Mouse (Mus musculus) adrenal gland, adult (tissue): ENCODE results near the gene Fam102a.

Experiments
- DNase-seq, 2 experiments: peaks; one replicate each; pipeline ENCODE4 v3.0.0; 2022 to 2023; ENCODE audit warnings: low spot score in 1 of 2; ENCODE audit not compliant: inconsistent age in 2 of 2

The Fam102a gene

DNA sequence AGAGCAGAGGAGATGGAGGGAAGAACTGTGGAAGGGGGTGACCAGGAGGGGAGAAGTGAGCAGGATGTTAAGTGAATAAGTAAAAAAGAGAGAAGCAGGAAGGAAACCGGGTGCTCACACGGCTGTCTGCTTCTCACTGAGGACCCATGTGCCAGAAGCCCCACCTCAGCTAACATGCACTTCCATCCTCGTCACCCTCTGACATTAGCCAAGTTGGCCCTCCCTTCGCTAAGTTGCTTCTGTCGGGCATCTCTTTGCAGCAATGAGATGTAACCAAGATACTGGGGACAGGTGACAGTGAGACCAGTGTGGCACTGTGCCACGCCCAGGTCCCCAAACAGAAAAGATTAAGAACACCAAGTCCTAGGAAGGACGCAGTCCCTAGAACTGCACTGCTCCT lies 22.5 kb upstream of the Fam102a start:
- DNase-seq = no peak

DNA sequence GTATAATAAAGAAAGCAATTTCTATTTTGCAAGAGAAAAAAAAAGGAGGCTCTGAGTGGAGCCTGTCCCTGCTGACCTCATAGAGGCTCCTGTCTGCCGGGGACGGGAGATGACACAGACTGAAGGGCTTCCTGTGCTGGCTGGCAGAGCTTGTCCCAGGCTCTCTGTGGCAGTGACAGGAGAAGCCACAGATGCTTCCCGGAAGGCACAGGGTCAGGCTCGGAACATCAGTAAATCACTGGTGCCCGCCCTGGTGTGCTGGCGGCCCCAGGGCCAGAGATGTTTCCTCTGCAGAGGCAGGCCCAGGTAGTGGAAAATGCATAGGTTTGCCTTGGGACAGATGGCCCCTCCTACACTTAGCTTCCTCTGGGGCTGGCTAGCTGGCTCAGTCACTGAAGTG lies 20.8 kb upstream of the Fam102a start:
- peak; percentile 87 to 90 for DNase-seq

DNA sequence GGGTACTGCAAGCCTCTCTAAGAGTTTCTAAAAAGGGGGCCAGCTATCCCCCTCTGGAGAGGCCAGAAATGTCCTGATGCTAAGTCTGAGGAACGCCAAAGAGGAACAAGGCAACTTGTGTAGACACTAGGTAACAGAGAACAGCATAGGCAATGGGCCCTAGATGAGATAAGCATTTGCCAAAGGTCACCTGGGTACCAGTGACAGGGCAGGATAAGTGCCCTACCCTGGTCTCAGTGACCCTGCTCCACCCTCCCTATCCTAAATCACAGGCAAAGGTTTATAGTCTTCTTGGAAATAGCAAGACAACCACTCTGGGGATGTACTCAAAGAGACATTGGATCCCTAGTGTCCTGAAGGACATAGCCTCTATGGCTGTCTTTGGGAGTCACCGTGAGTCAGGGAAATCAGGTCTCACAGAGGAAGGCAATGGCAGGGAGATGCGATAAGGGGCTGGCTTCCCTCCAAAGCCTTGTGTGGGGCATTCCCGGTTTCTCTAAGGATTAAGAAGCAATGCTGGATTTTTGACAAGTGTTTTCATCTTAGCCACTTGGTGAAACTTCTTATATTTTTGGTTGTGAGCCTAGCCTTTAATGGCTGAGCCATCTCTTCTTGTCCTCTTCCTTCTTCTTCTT lies 17.8 kb upstream of the Fam102a start:
- peak; percentile 80 to 90 for DNase-seq

DNA sequence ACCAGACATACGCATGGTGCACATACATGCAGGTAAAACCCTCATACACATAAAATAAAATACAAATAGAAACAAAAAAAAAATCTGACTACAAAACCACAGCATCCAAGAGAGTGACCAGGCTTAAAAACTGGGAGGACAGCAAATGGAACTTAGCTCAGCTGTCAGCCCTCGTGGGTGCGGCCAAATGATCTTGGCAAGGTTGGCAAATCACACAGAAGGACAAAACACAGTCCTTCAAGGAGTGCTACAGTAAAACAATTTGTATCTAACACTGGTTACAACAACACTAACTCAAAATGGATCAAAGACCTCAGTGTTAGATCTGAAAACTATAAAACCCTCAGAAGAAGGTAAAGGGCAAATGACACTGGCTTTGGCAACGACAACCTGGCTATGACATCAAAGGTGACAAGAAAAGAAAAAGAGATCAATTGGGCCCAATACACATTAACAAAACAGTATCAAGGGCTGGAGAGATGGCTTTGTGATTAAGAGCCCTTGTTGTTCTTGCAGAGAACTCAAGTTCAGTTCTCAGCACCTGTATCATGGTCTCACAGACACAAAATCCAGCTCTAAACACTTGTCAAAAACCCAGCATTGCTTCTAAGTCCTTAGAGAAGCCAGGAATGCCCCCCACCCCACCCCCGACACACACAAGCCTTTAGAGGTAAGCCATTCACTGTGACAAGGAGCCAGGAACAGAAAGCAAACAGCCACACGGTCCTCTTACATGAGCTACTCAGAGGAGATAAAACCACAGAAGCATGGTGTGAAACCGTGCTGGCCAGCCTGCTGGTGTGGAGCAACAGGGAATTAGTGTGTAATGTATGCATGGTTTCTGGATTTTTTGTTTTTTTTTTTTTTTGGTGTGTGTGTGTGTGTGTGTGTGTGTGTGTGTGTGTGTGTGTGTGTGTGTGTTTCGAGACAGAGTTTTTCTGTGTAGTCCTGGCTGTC lies 14.8 kb upstream of the Fam102a start:
- peak in 1 of 2 experiments; percentile 71 for DNase-seq

DNA sequence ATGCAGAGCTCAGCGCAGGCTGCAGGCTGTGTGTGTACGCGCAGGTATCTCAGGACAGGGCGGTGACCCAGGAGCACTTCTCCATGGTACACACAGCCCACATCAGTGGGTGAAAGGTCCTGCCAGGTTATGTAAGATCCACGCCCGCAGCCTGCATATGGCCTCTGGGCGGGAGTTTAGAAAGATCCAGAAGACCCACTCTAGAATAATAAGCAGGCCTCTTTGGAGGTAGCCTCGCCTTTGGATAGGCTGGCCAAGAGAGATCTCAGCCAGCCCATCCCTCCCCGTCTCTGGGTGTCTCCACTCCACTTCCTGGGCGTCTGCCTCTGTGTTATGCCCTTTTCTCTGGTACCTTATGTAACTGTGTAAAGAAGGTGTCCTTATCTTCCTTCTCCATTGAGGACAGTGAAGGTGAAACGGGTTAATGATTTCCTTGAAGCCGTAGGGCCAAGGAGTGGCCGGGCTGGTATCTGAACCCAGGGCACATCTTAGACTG lies 10.5 kb upstream of the Fam102a start:
- DNase-seq = no peak

DNA sequence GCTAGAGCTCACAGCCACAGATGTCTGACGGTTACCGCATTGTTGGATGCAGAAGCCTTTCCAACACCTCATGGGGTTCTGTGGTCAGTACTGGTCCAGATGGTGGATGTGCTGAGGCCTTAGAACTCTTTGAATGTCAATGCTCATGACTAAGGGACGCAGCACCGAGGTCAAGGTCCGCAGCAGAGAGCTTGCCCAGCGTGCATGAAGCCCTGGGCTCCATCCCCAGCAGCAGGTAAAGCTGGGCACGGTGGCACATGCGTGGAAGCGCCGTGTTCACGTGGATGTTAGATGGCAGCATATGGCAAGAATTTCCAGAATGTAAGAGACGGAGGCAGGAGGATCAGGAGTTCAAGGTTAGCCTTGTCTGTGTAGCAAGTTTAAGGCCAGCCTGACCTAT lies 9.3 kb upstream of the Fam102a start:
- DNase-seq = peak; percentile 76 to 90

DNA sequence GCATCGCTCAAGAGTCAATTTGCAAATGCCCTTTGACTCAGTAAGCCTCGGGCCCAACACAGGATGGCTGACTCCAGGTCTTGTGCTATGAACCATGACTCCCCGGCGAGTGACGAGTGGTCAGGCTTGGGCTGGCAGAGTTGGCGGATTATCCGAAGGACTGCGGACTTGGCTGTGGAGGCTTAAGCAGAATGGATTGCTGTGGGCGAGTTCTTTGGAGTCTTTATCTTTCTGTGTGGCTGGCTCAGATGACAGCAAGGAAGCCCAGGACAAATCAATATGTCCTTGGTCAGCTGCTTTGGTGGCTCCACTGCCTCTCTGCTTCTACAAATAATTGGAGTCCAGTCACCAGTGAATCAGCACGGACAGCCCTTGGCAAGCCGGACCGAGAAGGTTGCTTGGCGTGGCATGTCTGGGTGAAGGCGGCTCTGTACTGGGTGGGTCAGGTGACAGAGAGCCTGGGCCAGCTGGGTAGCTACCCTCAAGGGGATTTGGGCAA lies 7.6 kb upstream of the Fam102a start:
- peak; percentile 86 to 93 for DNase-seq

DNA sequence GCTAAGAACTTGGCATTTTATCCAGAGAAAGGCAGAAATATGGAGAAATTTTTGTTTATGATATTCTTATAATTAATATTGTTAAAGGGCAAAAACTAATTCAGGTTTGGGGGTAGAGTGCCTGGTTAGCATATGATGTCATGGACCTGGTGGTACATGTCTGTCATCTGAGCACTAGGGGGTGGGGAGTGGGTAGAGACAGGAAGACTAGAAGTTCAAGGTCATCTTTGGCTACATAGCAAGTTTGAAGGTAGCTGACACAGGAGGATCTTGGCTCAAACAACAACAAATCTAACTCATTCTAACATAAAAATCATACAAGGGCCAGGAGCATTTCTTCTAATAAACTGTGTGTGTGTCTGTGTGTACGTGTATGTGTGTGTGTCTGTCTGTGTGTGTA lies 6.8 kb upstream of the Fam102a start:
- peak in 1 of 2 experiments; percentile 67 for DNase-seq

DNA sequence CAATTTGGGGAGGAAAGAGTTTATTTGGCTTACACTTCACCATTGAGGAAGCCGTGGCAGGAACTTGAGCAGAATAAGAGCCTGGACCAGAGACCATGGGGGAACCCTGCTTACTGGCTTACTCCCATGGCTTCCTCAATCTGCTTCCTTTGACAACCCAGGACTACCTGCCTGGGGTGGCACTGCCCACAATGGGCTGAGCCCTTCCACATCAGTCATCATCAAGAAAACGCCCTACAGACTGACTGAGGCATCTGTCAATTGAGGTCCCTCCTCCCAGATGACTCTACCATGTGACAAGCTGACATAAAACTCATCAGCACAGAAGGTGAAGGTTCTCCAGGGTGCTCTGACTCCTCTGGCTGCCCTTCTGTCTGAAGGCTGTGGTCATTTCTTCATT lies 4.7 kb upstream of the Fam102a start:
- peak in 1 of 2 experiments; percentile 77 for DNase-seq

DNA sequence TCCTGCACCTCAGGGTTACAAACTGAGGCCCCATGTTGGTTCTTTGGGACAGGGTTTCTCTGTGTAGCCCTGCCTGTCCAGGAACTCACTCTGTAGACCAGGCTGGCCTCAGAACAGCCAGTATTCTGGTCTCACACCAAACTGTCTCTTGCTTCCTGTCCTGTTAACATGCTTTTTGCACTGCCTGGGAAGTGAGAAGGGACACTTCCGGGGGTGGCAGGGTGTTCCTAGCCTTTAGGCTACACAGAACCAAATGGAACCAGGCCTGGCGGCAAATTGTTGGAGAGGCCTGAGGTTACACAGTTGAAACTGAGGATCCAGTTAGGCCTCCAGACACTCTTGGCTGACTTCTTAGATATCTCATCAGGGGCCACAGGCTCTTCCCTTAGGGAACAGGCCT lies 2.0 kb upstream of the Fam102a start:
- no peak for DNase-seq

DNA sequence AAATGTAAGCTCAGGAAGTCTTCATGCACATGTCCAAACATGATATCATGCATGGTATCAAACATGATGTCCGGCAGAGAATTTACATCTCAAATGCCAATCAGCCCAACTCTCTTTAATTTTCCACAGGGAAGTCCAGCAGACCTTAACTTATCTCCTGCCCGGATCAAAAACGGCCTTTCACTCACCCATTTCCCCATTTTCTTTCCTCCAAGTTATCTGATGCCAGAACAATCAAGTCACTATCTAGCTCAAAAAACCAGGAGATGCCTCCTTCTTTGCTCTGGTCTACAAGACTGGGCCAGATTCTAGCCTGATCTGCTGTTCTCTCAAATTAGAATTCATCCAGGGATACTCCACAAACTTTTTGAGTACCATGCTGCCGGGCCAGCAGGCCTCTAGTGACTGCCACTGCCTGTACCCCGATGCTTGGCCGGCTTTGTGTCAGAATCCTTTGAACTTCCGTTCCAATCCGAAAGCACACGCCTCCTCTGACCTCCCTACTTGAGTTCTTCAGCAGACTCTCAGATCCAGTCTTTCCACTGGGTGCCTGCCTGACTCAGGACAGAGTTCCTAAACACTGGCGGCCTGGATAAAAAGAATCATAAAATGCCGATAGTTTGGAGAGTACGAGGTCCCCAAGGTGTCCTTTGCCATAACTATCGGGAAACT lies 935 bp upstream of the Fam102a start:
- DNase-seq = peak; percentile 77 to 90

DNA sequence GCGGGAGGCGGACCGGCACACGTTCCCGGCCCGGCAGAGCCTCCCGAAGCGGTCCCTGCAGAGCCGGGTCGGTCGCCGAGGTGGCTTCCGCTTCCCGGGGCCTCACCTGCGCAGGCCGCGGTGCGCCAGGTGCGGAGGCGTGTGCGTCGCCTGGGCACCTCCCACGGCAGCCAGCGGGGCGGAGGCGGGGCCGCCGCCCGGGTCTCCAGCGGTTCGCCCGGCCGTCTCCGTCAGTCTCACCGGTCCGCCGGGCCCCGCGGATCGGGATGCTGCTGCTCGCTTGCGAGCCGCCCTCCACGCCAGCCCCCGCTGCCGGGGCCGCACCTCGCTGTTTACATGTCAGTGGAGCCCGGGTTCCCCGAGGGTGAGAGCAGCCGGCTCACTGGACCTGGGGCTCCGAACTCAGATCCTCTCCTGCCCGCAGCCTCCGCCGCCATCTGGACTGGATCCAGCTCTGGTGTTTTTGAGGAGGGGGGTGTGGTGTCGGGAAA lies 414 bp downstream of the Fam102a start:
- peak; percentile 78 to 85 for DNase-seq

DNA sequence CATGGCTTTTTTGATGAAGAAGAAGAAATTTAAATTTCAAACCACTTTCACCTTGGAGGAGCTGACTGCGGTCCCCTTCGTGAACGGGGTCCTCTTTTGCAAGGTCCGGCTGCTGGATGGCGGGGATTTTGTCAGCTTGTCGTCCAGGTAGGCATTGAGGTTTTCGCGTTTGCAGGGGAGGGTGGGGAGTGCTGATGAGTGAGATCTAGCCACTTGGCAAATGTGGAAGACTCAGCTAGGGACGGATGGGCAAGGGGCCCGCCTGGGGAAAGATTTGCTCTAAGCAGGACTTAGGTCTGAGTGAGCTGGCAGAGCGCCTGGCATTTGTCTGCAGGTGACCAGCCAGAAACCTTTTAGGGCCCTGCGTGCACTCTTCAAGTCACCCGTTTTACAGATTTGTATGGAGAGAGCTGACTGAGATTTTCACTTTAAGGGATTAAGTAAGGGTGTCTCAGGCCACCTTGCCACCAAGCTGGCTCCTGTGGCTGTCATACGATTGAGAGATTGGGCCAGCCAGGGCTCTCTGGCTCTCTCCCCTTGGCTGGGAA lies 1.0 kb downstream of the Fam102a start:
- DNase-seq = peak; percentile 52 to 78

DNA sequence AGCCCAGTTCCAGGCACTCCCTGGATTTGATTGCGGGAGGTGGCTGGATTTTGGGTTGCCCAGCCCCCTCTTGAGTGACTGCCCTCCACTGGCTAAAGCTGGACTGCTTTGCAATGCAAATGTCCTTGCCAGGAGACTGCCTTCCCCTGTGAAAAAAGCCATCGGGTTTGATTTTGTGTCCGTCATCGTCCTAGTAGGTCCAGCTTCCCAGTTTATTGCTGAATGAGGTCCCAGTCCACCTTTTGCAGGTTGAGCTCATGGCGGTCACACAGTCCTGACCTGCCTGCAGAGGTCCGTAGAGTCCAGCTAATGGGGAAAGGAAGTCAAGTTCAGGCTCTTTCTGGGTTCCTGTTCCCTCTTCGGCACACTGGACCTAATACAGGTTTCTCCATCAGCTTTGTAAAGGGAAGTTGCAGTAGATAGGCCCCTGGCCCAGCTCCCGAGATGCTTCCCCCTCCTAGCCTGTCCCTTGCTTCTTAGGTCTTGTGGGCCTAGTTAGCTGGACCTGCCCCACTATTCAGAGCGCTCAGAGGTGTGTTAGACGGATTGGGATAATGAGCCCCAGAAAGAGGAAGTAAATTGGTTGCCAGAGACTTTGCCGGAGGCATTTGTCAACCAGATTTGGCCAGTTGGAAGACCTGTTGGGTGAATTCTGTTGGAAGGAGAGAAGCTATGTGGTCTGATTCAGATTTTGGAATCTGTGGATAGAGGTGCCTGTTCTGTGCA lies 1.7 kb downstream of the Fam102a start:
- DNase-seq = peak; percentile 69 to 88

DNA sequence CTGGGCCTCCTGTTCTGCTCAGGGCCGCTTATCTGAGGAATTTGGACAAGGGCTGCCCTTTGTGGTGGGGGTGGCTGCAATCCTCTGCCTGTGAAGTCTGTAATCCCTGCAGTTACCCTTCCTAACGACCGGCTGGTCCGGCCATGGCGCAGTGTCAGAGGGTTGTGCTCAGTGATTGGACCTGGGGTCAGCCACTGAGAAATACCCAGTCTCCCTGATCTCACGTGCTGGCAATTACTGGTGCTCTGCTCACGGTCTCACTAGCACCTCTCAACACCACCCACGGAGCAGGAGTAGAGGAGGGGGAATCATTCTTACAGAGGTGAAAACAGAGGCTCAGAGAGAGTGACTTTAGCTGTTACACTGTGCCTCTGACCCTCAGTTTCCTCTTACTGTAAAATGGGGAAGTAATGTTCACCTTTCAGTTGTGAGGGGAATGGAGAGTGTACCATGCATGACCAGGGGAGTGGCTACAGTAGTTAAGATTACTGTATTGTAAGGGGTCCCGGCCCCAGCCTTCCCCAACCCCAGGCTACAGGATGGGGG lies 2.3 kb downstream of the Fam102a start:
- peak in 1 of 2 experiments; percentile 61 for DNase-seq

DNA sequence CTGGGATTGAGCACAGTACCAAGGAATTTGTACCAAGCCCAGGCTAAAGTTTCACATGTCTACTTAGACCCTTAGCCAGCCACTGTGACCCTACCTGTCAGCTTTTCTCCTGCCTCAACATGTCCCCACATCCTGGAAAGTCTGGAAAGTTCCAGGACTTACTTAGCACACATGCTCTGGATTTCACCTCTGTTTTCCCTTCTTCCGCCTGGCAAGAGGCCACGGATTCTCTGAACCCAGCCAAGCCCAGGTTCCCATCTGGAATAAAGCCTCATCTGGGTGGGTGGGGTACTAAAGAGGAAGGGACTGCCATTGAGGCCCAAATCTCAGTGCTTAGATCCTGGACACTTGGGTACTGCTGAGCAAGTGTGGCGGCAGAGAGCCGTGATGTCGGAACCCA lies 2.8 kb downstream of the Fam102a start:
- peak in 1 of 2 experiments; percentile 64 for DNase-seq

DNA sequence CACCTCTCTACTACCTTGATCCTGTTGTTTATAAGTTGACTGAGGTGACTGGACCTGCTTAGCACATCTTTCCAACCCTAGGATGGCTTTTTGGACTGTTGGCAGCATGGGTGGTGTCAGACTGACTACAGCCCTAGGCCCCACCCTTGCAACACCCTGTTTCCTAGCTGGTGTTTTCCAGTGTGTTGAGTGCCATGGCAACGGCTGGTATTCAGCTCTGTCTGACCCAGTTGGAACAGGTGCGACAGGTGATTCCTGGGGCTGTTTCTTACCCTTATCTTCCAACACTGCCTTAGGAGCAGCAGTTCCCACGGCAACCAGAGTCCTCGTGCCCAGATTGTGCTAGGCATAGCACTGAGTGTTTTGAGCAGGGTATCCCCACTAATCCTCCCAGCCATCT lies 3.3 kb downstream of the Fam102a start:
- no peak for DNase-seq

DNA sequence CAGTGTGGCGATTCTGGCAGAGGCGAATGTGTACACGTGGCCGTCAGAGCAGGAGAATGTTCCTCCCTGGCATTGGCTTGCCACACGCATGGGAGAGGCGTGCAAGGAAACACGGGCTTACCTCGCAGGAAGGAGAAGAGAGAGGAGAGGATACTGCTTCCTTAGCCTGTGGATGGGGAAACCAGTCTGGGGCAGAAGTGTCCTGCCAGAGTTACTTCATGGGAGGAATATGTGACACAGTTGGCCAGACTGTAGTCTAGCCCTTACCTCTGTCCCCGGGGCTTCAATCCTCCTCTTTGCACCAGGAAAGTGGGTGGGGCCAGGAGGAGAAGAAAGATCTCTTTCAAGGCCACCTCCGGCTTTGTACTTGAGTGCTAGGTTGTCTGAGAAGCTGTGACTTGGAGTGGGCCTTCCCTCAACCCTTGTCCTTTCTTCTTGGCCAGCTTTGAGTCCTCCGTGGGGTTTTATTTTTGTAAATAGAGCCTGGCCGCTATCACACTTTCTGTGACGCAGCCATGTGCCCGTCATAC lies 4.4 kb downstream of the Fam102a start:
- no peak for DNase-seq

DNA sequence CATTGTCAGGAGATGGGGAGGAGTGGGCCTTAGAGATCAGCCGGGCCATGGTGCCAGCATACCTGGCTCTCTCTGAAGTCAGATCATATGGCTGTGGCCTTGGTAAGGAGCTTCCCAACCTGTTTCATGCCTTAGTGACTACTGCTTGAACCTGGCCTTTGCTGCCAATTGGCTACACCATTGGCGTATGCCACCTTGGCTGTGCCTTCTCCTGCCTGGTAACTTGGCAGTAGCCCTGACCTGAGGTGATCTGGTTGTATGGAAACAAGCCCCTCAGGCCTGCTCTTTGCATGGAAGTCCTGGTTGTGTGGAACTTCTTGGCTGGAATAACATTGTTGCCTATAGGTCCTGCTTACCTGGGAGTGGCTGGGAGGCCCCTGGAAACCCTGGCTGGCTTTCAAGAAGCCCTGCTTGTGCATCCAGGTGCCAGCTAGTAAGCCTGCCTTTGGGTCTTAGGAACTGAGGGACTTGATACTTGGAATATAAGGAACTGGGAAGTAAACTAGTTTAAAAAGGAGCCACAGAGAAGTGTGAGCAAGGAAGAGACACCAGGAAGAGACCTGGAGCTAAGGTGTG lies 6.3 kb downstream of the Fam102a start:
- DNase-seq = no peak
